Mouse (Mus musculus) adrenal gland, postnatal 4 days (tissue): ENCODE results near the gene Mnat1. TPM values are rescaled to one million over a fixed set of nuclear protein-coding genes. Genes with fewer than 3 reads are reported as not detected.
"Not testable (repeated sequence)": the region's sequence is repeated elsewhere in the genome, so short reads cannot be mapped to it uniquely, and the experiment has no call there.

Experiments used
- DNase-seq, 2 experiments: peaks; one replicate each; pipeline ENCODE4 v3.0.0; 2021 to 2022; ENCODE audit warnings: low spot score in 2 of 2, mixed read lengths in 2 of 2
- total RNA-seq, 2 experiments: library from RNA; stranded (reverse); gene quantifications; 2 replicates each; pipeline ENCODE4 v1.2.3; 2021

Gene Mnat1
- total RNA-seq, 2 experiments from 2014 or later: 32.9 to 35.0 TPM

DNA sequence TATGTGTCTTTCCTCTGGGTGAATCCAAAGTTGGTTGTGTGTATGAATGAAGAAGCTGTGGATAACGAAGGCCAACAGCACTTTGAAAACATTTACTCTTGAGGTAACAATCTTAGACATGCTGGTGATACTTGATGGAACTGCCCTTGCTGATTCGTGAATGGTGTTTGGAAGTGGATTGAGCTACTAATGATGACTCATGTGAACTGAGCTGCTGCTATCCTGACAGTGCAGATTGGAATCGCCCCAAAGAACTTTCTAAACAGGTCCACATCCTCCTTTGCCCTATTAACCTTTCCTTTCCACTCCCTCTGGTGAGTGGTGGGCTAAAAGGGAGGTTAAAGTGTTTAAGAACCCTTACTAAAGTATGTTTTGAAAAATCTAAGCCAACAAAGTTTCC is 17.2 kb downstream of the Mnat1 start:
- DNase-seq: no peak

GRCm38 (mm10) chr12:73147236-73147635 is 23.7 kb downstream of the Mnat1 start:
- no peak for DNase-seq

DNA sequence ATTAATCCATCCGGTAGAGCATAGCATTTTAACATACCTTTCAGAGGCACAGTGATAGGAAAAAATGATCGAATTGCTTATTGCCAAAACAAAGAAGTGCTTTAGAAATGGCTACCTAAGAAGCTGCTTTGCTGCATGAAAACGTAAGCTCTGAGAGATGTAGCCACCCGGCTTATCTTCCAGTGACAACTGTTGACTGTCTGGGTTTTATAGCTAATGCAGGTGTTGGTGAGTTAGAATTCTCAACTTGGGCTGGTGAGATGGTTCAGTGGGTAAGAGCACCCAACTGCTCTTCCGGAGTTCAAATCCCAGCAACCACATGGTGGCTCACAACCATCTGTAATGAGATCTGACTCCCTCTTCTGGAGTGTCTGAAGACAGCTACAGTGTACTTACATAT is 27.5 kb downstream of the Mnat1 start:
- DNase-seq: not testable (repeated sequence)

GRCm38 (mm10) chr12:73154150-73154549 is 30.6 kb downstream of the Mnat1 start:
- DNase-seq: no peak

DNA sequence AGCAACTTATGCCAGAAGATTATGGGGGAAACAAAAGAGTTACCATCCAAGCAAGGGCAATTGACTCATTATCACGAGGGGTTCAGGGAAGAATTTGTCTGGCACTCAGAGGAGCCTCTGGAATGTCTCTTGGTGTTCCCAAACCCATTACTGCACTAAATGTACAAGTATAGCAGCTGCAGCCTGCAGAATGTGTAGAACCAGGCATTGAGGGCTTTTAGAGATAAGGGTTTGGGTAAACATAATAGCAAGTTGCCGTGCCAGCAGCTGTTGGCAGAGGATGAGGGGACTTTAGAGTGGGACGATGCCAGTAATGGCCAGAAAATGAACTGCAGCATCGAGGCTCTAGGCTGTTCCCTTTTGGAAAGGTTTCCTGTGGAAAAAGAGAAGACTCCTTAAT is 36.8 kb downstream of the Mnat1 start:
- DNase-seq: no peak

GRCm38 (mm10) chr12:73162408-73163181 is 39.1 kb downstream of the Mnat1 start:
- DNase-seq: no peak

- DNase-seq: no peak
These were observed 47.3 kb downstream of the Mnat1 start for GRCm38 (mm10) chr12:73170794-73171193.

DNA sequence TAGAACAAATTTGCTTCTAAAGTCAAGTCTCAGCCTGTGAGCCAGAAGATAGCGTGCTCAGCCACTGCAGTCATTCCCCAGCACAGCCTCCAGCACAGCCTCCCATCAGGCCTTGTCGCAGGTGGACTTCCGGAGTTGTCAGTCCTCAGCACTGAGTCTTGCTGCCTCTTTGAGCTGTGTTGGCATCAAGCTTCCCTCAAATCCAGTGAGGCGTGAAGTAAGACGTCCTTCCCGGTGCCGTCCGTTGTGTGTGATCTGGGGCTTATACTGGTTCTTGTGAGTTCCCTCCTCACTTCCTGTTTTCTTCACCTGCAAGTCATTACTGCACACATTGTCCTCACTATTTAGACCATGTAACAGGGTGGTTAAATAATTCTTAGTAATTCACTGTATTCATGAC is 60.4 kb downstream of the Mnat1 start:
- DNase-seq: no peak

GRCm38 (mm10) chr12:73197363-73197762 is 73.8 kb downstream of the Mnat1 start:
- no peak for DNase-seq

GRCm38 (mm10) chr12:73198451-73198850 is 74.9 kb downstream of the Mnat1 start:
- DNase-seq: no peak

GRCm38 (mm10) chr12:73199375-73199774 is 75.9 kb downstream of the Mnat1 start:
- no peak for DNase-seq

DNA sequence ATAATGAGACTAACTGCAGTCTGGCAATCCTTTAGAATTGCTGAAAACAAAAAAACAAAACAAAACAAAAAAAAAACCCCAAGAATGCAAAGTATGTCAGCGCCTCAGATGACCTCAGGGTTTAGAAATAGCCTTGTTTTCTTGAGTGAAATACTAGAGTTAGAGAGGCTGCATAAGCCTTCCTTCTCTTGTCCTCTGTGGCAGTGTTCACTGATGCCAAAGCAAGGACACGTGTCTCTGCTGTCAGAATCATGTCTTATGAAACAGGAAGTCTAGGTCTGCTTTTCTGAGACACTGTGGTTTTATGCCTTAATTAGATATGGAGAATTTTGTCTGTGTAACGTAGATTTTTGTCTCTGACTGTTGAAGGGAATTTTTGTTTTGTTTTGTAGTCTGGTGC is 78.1 kb downstream of the Mnat1 start:
- DNase-seq: no peak

DNA sequence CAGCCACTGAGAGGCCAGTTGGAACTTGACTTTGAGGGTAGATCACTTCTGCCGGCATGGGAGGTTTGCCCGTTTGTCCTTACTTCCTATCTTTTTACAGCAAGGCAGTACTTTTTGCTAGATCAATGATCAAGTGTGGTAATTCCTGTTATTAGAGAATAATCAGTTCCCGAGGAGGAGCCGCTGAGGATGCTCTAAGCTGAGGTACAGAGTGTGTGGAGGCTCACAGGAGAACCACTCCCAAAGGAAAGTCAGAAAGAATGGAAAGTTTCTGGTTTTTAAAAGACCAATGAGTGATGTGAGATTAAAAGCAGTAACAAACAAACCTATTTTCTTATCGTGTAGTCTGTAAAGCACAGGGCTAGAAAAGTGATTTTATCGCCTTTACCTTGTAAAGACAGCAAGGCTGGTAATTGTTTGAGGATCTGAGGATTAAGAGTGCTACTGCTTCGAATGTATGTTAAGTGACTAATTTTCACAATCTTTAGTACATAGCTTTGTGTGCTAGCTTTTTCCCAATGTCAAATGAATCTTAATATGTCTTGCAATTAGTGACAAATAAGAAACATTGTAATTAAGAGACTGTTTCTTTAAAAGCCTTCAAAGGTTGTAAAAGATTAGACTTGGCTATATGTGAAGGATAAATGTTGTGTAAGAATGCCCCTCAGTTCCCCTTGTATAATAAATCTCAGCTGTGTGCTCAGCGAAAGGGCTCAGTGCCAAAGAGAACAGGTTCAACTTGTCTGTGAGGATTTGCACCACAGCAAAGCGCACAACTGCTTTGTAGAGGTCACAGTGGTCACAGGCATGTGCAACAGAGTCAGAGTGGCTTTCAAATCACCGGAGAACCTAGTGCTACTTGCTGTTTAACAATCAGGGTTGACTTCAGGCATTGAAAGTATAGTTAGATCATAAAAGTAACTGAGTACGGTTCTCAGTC is 82.5 kb downstream of the Mnat1 start:
- peak in 1 of 2 experiments; percentile 18 for DNase-seq

DNA sequence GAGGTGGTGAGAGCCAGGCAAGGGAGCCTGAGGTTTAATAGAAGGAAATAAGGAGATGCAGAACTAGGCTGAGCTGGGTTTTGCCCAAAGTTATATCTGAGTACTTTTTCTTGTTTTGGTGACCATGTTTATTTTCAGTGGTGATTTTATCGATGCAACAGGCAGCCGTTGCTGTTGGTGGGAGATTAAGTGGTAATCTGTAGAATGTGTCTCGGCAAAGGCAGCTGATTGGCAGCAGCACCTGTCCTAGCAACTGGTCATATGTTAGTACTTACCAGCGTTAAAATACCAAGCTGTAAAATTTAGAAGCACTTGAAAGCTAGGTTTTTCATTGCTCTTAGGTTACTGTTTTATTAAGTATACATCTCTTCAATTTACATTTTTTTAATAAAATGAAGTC is 83.5 kb downstream of the Mnat1 start:
- no peak for DNase-seq

DNA sequence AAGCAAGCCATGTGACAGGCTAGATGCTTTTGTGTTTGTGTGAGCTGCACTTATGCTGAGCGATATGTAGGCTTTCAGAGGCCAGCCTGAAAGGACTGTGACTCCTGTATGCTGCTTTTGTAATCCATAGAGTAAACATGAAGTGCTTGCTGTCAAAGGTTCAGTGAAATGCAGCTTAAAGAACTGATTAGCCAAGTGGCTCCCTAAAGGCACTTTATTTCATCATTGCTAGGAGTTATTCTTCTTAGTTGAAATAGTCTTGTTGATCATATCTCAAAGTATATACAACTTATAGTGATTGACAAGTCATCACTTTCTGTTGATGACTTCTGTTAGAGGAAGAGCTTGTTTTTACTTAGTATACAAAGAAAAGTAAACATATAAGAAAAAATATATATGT is 83.9 kb downstream of the Mnat1 start:
- DNase-seq: no peak

DNA sequence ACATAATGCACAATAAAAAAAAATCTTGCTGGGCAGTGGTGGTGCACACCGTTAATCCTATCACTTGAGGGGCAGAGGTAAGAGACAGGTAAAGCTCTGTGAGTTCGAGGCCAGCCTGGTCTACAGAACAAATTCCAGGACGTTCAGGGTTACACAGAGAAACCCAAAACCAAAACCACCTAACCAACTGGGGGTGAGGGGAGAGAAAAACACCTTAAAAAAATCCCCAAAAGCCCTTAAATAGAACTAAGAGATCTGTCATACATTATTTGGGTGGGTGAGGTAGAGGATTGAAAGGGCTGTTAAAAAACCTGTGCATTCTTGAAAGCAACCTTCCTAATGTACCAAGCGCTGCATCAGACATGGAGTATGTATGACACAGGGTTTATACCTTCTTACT is 85.0 kb downstream of the Mnat1 start:
- DNase-seq: no peak

DNA sequence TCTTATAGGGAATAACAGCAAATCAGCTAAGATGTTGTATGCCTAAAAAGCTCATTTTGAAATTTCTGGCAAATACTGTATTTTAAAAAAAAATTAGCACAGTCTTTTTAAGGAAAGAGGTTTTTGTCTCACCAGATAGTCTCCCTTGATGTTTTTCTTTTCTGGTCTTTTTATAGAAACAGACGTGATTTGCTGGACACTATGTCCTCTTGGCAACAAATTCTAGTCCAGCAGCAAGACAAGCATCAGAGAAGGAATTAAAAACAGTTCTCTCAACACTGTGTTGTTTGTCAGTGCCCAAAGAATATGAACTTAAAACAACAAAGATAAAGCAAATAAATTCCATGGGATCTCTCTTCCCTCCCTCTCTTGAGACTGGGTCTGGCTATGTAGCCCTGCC is 85.6 kb downstream of the Mnat1 start:
- no peak for DNase-seq

GRCm38 (mm10) chr12:73210454-73210853 is 86.9 kb downstream of the Mnat1 start:
- DNase-seq: no peak

- no peak for DNase-seq
These were observed 92.3 kb downstream of the Mnat1 start for GRCm38 (mm10) chr12:73215773-73216172.

GRCm38 (mm10) chr12:73218632-73219031 is 95.1 kb downstream of the Mnat1 start:
- no peak for DNase-seq

GRCm38 (mm10) chr12:73221235-73221634 is 97.7 kb downstream of the Mnat1 start:
- DNase-seq: no peak

- no peak for DNase-seq
These were observed 100.4 kb downstream of the Mnat1 start for GRCm38 (mm10) chr12:73223872-73224271.
